In the genomic region with DNA sequence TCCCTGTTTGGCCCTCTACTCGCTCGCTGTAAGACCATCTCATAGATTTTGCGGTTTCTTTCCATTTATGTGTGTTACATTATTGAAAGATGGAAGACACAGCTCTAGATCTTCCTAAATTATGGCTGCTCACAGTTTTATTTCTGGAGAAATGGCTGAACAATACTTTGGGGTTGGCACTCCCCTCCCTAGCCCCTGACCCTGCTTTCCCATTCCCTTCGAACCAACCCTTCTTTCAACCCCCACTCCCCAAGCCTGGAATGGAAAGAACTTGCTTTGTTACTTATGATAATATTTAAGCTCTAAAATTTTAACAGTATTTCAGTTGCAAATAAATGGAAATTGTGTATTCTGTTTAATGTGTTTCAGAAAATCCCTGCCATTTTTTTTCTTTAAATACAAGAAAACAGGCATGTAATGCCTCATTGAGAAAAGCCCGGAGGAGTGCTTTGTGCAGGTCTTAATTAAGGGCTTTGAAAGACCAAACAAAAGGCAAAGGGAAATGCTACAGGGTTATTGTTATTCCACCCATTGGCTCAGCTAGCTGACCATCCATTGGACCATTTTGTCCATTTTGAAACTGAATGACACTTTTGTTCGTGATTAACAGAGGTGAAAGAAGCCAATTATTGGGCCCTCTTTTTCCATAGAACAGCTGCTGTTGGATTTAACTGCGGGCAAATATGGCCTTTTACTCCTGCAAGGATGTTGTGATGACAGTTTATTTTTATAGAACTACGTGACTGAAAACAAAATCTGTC, we compare ENCODE assay signal across 14 mouse cellular contexts. TPM values are rescaled to one million over a fixed set of nuclear protein-coding genes. Genes with fewer than 3 reads are reported as not detected.
DNase-seq lines count a peak whose midpoint lies in the region; ATAC-seq and TF ChIP-seq lines count a peak whose summit lies in the region.
"Had no signal": no experiment of that assay in that cellular context is flagged by ENCODE, and none has a peak within 500 bp of the region (broad histone marks: within the 10 kb centered on the region; RNA-seq: fewer than 3 reads in every experiment).

No protein-coding gene starts in this region.

- H3K9ac ChIP-seq in forebrain, embryonic 13.5 days, result no peak overlapping the region
- no peak overlapping the region for H3K9ac ChIP-seq in midbrain, embryonic 11.5 days (ENCODE audit: low read length)
- H3K9ac ChIP-seq in liver, postnatal 0 days (replicated peaks), result no peak overlapping the region
- H3K9ac ChIP-seq: heart, embryonic 13.5 days; limb, embryonic 13.5 days had no signal

- 0 out of 2 replicates have a peak, but pooled peaks cover 9% of the 10 kb centered on the region for H3K36me3 ChIP-seq in E14TG2a.4 (ENCODE audit: insufficient read depth, low read length)
- no peaks in the 10 kb centered on the region for H3K36me3 ChIP-seq in forebrain, embryonic 13.5 days (ENCODE audit: poor library complexity, severe bottlenecking)
- no peaks in the 10 kb centered on the region for H3K36me3 ChIP-seq in midbrain, embryonic 11.5 days (ENCODE audit: control insufficient read depth, insufficient read depth, low read length)
- no peaks in the 10 kb centered on the region for H3K36me3 ChIP-seq in liver, postnatal 0 days (replicated peaks; ENCODE audit: insufficient read depth, low read length)
- H3K36me3 ChIP-seq: heart, embryonic 13.5 days had no signal

- H3K27me3 ChIP-seq in E14TG2a.4 (ENCODE audit: insufficient read depth, low read length), result no peaks in the 10 kb centered on the region
- peaks cover 49% of the 10 kb centered on the region for H3K27me3 ChIP-seq in forebrain, embryonic 13.5 days
- H3K27me3 ChIP-seq in midbrain, embryonic 11.5 days (ENCODE audit: control insufficient read depth, insufficient read depth, low read length), result no peaks in the 10 kb centered on the region
- no peaks in the 10 kb centered on the region for H3K27me3 ChIP-seq in liver, postnatal 0 days (ENCODE audit: insufficient read depth, low read length)
- H3K27me3 ChIP-seq: heart, embryonic 13.5 days; limb, embryonic 13.5 days had no signal

- no peak for TF ChIP-seq EP300 in liver, postnatal 0 days (IDR thresholded peaks at IDR 0.05; ENCODE audit: low read depth)

- no peak for TF ChIP-seq CTCF in E14TG2a.4 (conservative IDR thresholded peaks at IDR 0.05; ENCODE audit: low read length)
- no peak for TF ChIP-seq CTCF in liver, postnatal 0 days (IDR thresholded peaks at IDR 0.05; ENCODE audit: low read depth)

- H3K4me2 ChIP-seq in forebrain, embryonic 13.5 days, result peak overlapping the region; percentile 32; the same call in 1 of the 2 replicates
- H3K4me2 ChIP-seq in midbrain, embryonic 11.5 days, result peak overlapping the region; percentile 28
- no peak overlapping the region for H3K4me2 ChIP-seq in liver, postnatal 0 days (ENCODE audit: low read depth, low read length)
- H3K4me2 ChIP-seq: heart, embryonic 13.5 days; limb, embryonic 13.5 days had no signal

- no peak overlapping the region for H3K27ac ChIP-seq in forebrain, embryonic 13.5 days
- peak overlapping the region; percentile 58; the same call in 1 of the 2 replicates for H3K27ac ChIP-seq in midbrain, embryonic 11.5 days (ENCODE audit: low read depth, low read length)
- no peak overlapping the region for H3K27ac ChIP-seq in liver, postnatal 0 days (ENCODE audit: low read depth)
- H3K27ac ChIP-seq: heart, embryonic 13.5 days; limb, embryonic 13.5 days had no signal

- 8% methylated on average over 8 of the region's 8 CpGs for WGBS in forebrain, embryonic 13.5 days
- WGBS in midbrain, embryonic 11.5 days, result 20% methylated on average over 8 of the region's 8 CpGs
- WGBS in liver, postnatal 0 days (ENCODE audit: insufficient replicate concordance), result 82% methylated on average over 8 of the region's 8 CpGs

- no peaks in the 10 kb centered on the region for H3K9me3 ChIP-seq in E14TG2a.4 (ENCODE audit: low read length)
- H3K9me3 ChIP-seq in forebrain, embryonic 13.5 days (replicated peaks), result no peaks in the 10 kb centered on the region
- no peaks in the 10 kb centered on the region for H3K9me3 ChIP-seq in midbrain, embryonic 11.5 days (ENCODE audit: control insufficient read depth, low read length)
- no peaks in the 10 kb centered on the region for H3K9me3 ChIP-seq in liver, postnatal 0 days (ENCODE audit: low read length)
- H3K9me3 ChIP-seq: heart, embryonic 13.5 days had no signal

- H3K4me3 ChIP-seq in E14TG2a.4 (replicated peaks; ENCODE audit: low read length), result peak overlapping the region; percentile 52
- H3K4me3 ChIP-seq in forebrain, embryonic 13.5 days, result no peak overlapping the region
- no peak overlapping the region for H3K4me3 ChIP-seq in midbrain, embryonic 11.5 days (ENCODE audit: low read depth, low read length)
- no peak overlapping the region for H3K4me3 ChIP-seq in liver, postnatal 0 days (ENCODE audit: low read depth, low read length)
- H3K4me3 ChIP-seq: heart, embryonic 13.5 days; limb, embryonic 13.5 days had no signal

- peak; percentile 88 for ATAC-seq in forebrain, embryonic 13.5 days
- peak; percentile 89 for ATAC-seq in midbrain, embryonic 11.5 days (ENCODE audit: low FRiP score)
- no peak for ATAC-seq in liver, postnatal 0 days

- H3K4me1 ChIP-seq in E14TG2a.4 (replicated peaks; ENCODE audit: low read depth, low read length), result peaks cover 76% of the 10 kb centered on the region
- H3K4me1 ChIP-seq in forebrain, embryonic 13.5 days, result peaks cover 29% of the 10 kb centered on the region
- peaks cover 35% of the 10 kb centered on the region for H3K4me1 ChIP-seq in midbrain, embryonic 11.5 days (ENCODE audit: control insufficient read depth, insufficient read depth, low read length)
- no peaks in the 10 kb centered on the region for H3K4me1 ChIP-seq in liver, postnatal 0 days (ENCODE audit: insufficient read depth)

- peak; percentile 91 for DNase-seq in Muller cell, postnatal 12 days (ENCODE audit: inconsistent ontology term)
- peak; percentile 92 for DNase-seq in midbrain, embryonic 11.5 days (ENCODE audit: low spot score, missing footprints)
- DNase-seq in thymus, postnatal 4 days, result no peak
- no peak for DNase-seq in left cerebral cortex, adult 18-20 months (ENCODE audit: low spot score in 2 of 2)
- no peak for DNase-seq in heart, postnatal 4 days
- no peak for DNase-seq in liver, postnatal 0 days
- DNase-seq: cerebellum, adult 9-10 months; kidney, adult 2 months; lung, postnatal 10 days; thymus, postnatal 25 days had no signal

RNA-seq across cellular contexts. Expression of gene Lgr4, which starts 25.5 kb away (rescaled TPM):
- polyA plus RNA-seq in forebrain, embryonic 13.5 days (2015; fragmentation: Nextera tagmentation; extraction: Ambion mirVana), result 2.7 and 3.5 TPM in 2 replicates
- 15.8 and 17.6 TPM in 2 replicates for polyA plus RNA-seq in midbrain, embryonic 11.5 days (2014; fragmentation: Nextera tagmentation; extraction: Ambion mirVana)
- total RNA-seq in left cerebral cortex, adult 18-20 months (2021), result 10 to 100 TPM; 24.9 to 26.6 TPM
- 10 to 100 TPM; 44.6 to 49.1 TPM for total RNA-seq in heart, postnatal 4 days (2021)
- 3.9 and 4.2 TPM in 2 replicates for polyA plus RNA-seq in liver, postnatal 0 days (2015; fragmentation: Nextera tagmentation; extraction: Ambion mirVana)

RNA-seq across cellular contexts. Expression of gene Lin7c, which starts 52.3 kb away (rescaled TPM):
- polyA plus RNA-seq in forebrain, embryonic 13.5 days (2015; fragmentation: Nextera tagmentation; extraction: Ambion mirVana), result 139 and 151 TPM in 2 replicates
- 145 and 174 TPM in 2 replicates for polyA plus RNA-seq in midbrain, embryonic 11.5 days (2014; fragmentation: Nextera tagmentation; extraction: Ambion mirVana)
- total RNA-seq in left cerebral cortex, adult 18-20 months (2021), result 10 to 100 TPM; 75.0 to 78.3 TPM
- total RNA-seq in heart, postnatal 4 days (2021), result 10 to 100 TPM; 55.2 to 57.5 TPM
- 16.2 and 17.5 TPM in 2 replicates for polyA plus RNA-seq in liver, postnatal 0 days (2015; fragmentation: Nextera tagmentation; extraction: Ambion mirVana)

Comparison
In these comparisons a context has a peak if more than half of its experiments do, and no peak if none do; other contexts are left out.
1. DNase-seq: peak in Muller cell, postnatal 12 days (single experiment) and midbrain, embryonic 11.5 days (single experiment); none in thymus, postnatal 4 days (single experiment), left cerebral cortex, adult 18-20 months (0 of 2), heart, postnatal 4 days (single experiment) and liver, postnatal 0 days (single experiment).